Mouse (Mus musculus) lung, adult 2 months (tissue): ENCODE results near the gene Rsrc1.

Experiments
- CTCF ChIP-seq: fragments of 200-500 bp; IDR thresholded peaks from 2 replicates; pipeline ENCODE4 v1.5.1; 2011; ENCODE audit warnings: mild to moderate bottlenecking, low read length, control low read depth; ENCODE audit not compliant: insufficient read depth
- POLR2A ChIP-seq: fragments of 200-500 bp; IDR thresholded peaks from 2 replicates; pipeline ENCODE4 v1.6.1; 2011; ENCODE audit warnings: low read depth, mild to moderate bottlenecking, control low read depth, low read length, borderline replicate concordance; ENCODE audit errors: extremely low read depth

GRCm38 (mm10) chr3:66959972-66960371 is 21.2 kb upstream of the Rsrc1 start:
- TF ChIP-seq POLR2A, result no peak
- no peak for TF ChIP-seq CTCF
